Mouse (Mus musculus): ENCODE results near the gene Kdm4b. TPM values are rescaled to one million over a fixed set of nuclear protein-coding genes. Genes with fewer than 3 reads are reported as not detected.

The Kdm4b gene
- polyA plus RNA-seq, 1 experiment from 2014 or later, result 53.5 TPM

- no peak for ATAC-seq
- Histone ChIP-seq H3K27ac (ENCODE audit: low read depth, low read length) (no peak overlapping the region), H3K9me3 (ENCODE audit: control insufficient read depth, low read length) (no peaks in the 10 kb centered on the region), H3K9ac (ENCODE audit: low read depth, low read length) (no peak overlapping the region), H3K4me3 (ENCODE audit: low read length) (no peak overlapping the region), H3K4me1 (ENCODE audit: control insufficient read depth, insufficient read depth, low read depth, low read length) (peaks cover 10% of the 10 kb centered on the region), H3K4me2 (ENCODE audit: low read length) (no peak overlapping the region), H3K27me3 (replicated peaks; ENCODE audit: control insufficient read depth, insufficient read depth, low read length) (no peaks in the 10 kb centered on the region), H3K36me3 (ENCODE audit: control insufficient read depth, insufficient read depth, low read length) (no peaks in the 10 kb centered on the region)
- WGBS, result 69% methylated on average over 3 of the region's 3 CpGs
These were observed 38.0 kb upstream of the Kdm4b start for GRCm38 (mm10) chr17:56287830-56288229.

- Histone ChIP-seq H3K4me3 (ENCODE audit: low read length) (no peak overlapping the region), H3K4me1 (ENCODE audit: control insufficient read depth, insufficient read depth, low read depth, low read length) (peaks cover 10% of the 10 kb centered on the region), H3K27ac (ENCODE audit: low read depth, low read length) (no peak overlapping the region), H3K9me3 (ENCODE audit: control insufficient read depth, low read length) (no peaks in the 10 kb centered on the region), H3K9ac (ENCODE audit: low read depth, low read length) (no peak overlapping the region), H3K4me2 (ENCODE audit: low read length) (no peak overlapping the region; the same call in 1 of the 2 replicates), H3K36me3 (ENCODE audit: control insufficient read depth, insufficient read depth, low read length) (no peaks in the 10 kb centered on the region), H3K27me3 (replicated peaks; ENCODE audit: control insufficient read depth, insufficient read depth, low read length) (no peaks in the 10 kb centered on the region)
- no peak for ATAC-seq
- 62% methylated on average over 3 of the region's 3 CpGs for WGBS
These were observed 37.0 kb upstream of the Kdm4b start for GRCm38 (mm10) chr17:56288866-56289265.

DNA sequence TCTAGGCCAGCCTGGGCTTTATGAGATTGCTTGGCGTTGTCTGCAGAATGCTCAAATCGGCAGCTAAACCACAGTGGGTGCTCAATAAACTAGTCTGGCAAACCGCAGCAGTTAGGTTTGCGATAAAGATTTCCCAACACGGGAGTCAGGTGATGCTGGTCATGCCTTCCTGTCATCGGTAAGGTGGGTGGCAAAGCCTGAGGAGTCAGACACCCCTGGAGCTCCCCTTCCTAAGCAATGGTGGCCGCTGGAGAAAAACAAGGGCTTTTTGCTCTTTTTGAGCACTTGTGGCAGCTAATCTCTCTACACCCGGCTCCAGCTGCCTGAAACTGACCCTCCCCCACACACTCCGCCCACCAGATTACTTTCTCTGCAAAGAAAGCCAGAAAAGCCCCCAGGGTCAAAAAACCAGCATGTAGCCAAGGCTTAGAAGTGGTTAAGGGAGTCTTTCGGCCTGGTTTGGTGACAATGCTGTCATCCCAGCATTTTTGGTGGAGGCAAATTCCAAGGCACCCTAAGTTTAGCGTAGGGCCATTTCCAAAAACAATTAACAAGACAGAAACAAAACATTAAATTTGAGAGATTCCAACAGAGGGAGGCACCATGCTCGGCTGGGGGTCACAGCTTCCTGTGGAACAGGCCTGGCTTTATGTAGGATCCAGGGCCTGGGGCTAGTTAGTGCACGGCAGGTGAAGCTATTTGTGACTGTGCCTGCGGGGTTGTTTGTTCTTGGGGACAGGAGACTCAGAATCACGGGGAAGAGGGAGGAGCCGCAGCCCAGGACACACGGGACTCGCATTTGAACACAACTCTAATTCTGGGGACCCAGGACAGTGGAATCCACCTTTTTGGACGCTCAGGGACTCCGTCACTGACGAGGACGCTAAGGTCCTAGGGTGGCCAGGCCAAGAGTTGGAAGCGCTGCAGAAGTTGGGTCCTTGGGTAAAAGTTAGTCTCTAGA is 36.2 kb upstream of the Kdm4b start:
- peak overlapping the region; percentile 67 for H3K27ac ChIP-seq (ENCODE audit: low read depth, low read length)
- H3K4me2 ChIP-seq (ENCODE audit: low read length), result peak overlapping the region; percentile 47
- no peaks in the 10 kb centered on the region for H3K27me3 ChIP-seq (replicated peaks; ENCODE audit: control insufficient read depth, insufficient read depth, low read length)
- no peak for ATAC-seq
- H3K4me1 ChIP-seq (ENCODE audit: control insufficient read depth, insufficient read depth, low read depth, low read length), result peaks cover 10% of the 10 kb centered on the region
- no peaks in the 10 kb centered on the region for H3K9me3 ChIP-seq (ENCODE audit: control insufficient read depth, low read length)
- no peaks in the 10 kb centered on the region for H3K36me3 ChIP-seq (ENCODE audit: control insufficient read depth, insufficient read depth, low read length)
- WGBS, result 7% methylated on average over 23 of the region's 23 CpGs
- peak overlapping the region; percentile 45; the same call in 1 of the 2 replicates for H3K9ac ChIP-seq (ENCODE audit: low read depth, low read length)
- peak overlapping the region; percentile 34 for H3K4me3 ChIP-seq (ENCODE audit: low read length)

DNA sequence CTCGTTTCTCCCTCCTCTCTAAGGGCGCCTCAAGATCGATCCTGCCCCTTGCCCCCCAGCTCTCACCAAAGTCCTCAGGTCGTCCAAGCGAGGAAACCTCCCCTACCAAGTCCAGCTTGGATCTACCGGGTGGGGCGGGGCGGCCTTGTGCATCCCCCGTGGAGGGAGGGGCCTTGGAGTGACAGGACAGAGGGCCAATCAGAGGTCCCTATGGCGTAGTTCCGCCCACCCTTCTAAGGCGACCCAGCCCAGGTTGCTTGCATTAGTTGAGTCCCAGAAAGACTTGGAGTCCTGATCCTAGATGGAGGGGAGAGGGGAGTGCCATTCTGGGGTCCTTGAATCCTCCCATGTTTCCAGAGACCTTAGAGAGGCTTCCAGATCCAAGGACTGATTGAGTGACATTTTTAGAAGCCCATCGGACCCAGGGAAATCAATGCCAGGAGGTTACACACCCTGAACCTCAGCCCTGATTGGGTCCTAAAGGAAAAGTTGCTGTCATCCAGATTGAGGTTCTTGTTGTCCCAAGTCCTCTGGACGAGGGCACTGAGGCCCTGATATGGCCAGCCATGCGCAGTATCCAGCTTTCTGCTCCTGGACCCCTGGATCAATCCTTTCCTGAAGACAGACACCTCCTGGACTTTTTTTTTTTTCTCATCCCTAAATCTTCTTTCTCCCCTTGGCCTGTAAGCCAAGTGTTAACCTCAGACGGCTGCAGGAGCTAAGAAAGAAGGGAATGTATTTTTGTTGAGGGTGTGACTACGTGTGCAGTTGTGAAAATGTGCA is 35.3 kb upstream of the Kdm4b start:
- Histone ChIP-seq H3K36me3 (ENCODE audit: control insufficient read depth, insufficient read depth, low read length) (no peaks in the 10 kb centered on the region), H3K9ac (ENCODE audit: low read depth, low read length) (peak overlapping the region; percentile 45), H3K4me1 (ENCODE audit: control insufficient read depth, insufficient read depth, low read depth, low read length) (peaks cover 10% of the 10 kb centered on the region), H3K4me2 (ENCODE audit: low read length) (peak overlapping the region; percentile 47), H3K4me3 (ENCODE audit: low read length) (peak overlapping the region; percentile 34), H3K27me3 (replicated peaks; ENCODE audit: control insufficient read depth, insufficient read depth, low read length) (no peaks in the 10 kb centered on the region), H3K9me3 (ENCODE audit: control insufficient read depth, low read length) (no peaks in the 10 kb centered on the region), H3K27ac (ENCODE audit: low read depth, low read length) (peak overlapping the region; percentile 67)
- WGBS, result 3% methylated on average over 17 of the region's 17 CpGs
- peak; percentile 67 for ATAC-seq

DNA sequence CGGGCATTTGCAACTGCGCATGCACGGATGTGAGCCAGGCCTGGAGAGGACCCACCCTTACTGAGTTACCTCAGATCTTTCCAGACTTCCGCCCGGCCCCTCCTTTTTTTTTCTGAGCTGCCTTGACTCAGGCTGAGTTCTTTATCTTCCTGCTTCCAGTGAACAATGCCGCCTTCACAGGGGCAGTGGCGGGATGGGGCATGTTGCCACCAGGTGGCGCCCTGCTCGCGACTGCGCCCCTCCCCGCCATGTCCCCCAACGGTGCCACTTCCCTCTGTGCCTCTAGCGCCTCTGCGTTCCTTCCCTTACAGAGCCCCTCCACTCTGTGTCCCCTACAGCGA is 34.7 kb upstream of the Kdm4b start:
- Histone ChIP-seq H3K27me3 (replicated peaks; ENCODE audit: control insufficient read depth, insufficient read depth, low read length) (no peaks in the 10 kb centered on the region), H3K4me1 (ENCODE audit: control insufficient read depth, insufficient read depth, low read depth, low read length) (peaks cover 10% of the 10 kb centered on the region), H3K36me3 (ENCODE audit: control insufficient read depth, insufficient read depth, low read length) (no peaks in the 10 kb centered on the region), H3K9me3 (ENCODE audit: control insufficient read depth, low read length) (no peaks in the 10 kb centered on the region), H3K27ac (ENCODE audit: low read depth, low read length) (no peak overlapping the region; the same call in 1 of the 2 replicates), H3K9ac (ENCODE audit: low read depth, low read length) (peak overlapping the region; percentile 11), H3K4me2 (ENCODE audit: low read length) (peak overlapping the region; percentile 47), H3K4me3 (ENCODE audit: low read length) (peak overlapping the region; percentile 15)
- peak; percentile 85 for ATAC-seq
- WGBS, result 1% methylated on average over 16 of the region's 16 CpGs

DNA sequence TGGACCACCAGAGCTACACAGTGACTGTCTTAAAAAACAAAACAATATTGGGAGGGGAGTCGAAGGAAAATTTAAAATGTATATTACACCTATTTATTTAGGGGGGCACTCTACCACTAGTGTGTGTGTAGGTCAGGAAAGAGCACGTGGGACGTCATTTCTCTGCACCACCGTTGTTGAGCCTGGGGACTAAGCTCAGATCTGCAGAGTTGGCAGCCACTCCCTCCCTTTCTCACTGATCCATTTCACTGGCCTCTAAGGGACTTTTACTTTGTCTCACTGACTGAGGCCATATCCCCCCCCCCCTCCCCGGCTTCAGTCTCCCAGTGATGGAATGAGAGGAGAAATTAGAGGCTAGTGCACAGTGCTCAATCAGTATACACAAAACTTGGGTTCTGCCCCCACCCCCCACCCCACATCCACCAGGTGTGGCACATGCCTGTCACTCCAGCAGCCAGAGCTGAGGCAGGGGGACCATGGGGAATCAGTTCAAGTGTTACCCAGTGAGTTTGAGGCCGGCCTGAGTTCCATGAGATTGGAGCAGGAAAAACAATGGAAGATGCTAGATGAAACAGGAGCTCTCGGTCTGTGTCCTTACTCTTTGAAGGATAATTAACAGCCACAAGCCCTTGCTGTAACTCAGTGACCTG is 33.9 kb upstream of the Kdm4b start:
- Histone ChIP-seq H3K27me3 (replicated peaks; ENCODE audit: control insufficient read depth, insufficient read depth, low read length) (no peaks in the 10 kb centered on the region), H3K4me3 (ENCODE audit: low read length) (no peak overlapping the region), H3K27ac (ENCODE audit: low read depth, low read length) (no peak overlapping the region; the same call in 1 of the 2 replicates), H3K4me1 (ENCODE audit: control insufficient read depth, insufficient read depth, low read depth, low read length) (peaks cover 10% of the 10 kb centered on the region), H3K4me2 (ENCODE audit: low read length) (no peak overlapping the region), H3K9me3 (ENCODE audit: control insufficient read depth, low read length) (no peaks in the 10 kb centered on the region), H3K9ac (ENCODE audit: low read depth, low read length) (no peak overlapping the region), H3K36me3 (ENCODE audit: control insufficient read depth, insufficient read depth, low read length) (no peaks in the 10 kb centered on the region)
- 59% methylated on average over 7 of the region's 7 CpGs for WGBS
- ATAC-seq, result no peak

DNA sequence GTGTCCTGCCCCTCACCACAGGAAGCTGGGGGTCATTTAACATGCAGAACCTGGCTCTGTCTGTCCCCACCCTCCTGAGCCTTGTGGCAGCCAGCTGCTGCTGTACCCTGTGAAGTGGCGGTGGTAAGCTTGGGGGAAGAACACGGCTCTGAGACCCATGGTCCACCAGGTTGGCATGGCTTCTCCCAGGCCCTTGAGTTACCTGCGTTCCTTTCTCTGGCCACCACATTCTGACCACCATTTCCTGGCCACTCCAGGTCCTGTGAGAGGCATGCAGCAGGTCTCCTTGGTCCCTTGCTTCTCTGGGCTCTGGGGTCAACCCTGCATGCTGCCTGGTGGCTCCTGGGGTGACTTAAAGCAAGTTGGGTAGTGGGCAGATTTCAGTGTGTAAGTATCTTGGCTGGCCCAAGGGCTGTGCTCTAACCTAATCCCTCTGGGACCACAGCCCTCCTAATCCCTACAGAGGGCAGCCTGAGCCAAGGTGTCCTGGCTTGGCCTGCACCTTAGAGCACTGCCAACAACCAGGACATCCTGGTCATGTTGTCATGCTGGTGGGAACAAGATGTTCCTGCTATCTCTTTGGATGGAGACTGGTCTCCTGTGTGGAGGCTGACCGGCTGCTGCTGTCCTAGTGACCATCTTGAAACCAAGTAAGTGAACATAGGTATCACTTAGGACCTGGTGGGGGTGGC is 33.2 kb upstream of the Kdm4b start, which contains the start of gene Plin3:
Gene Plin3, minus strand, starts transcription at position 343 of the 692 bp plus-strand sequence.
- Histone ChIP-seq H3K4me2 (ENCODE audit: low read length) (no peak within 1 kb of the TSS), H3K4me1 (ENCODE audit: control insufficient read depth, insufficient read depth, low read depth, low read length) (peaks cover 10% of the 10 kb centered on the region), H3K9ac (ENCODE audit: low read depth, low read length) (no peak within 1 kb of the TSS), H3K9me3 (ENCODE audit: control insufficient read depth, low read length) (no peaks in the 10 kb centered on the region), H3K36me3 (ENCODE audit: control insufficient read depth, insufficient read depth, low read length) (no peaks in the 10 kb centered on the region), H3K27me3 (replicated peaks; ENCODE audit: control insufficient read depth, insufficient read depth, low read length) (no peaks in the 10 kb centered on the region), H3K27ac (ENCODE audit: low read depth, low read length) (no peak within 1 kb of the TSS), H3K4me3 (ENCODE audit: low read length) (no peak within 1 kb of the TSS)
- no peak for ATAC-seq
- WGBS, result 89% methylated on average over 4 of the region's 4 CpGs

DNA sequence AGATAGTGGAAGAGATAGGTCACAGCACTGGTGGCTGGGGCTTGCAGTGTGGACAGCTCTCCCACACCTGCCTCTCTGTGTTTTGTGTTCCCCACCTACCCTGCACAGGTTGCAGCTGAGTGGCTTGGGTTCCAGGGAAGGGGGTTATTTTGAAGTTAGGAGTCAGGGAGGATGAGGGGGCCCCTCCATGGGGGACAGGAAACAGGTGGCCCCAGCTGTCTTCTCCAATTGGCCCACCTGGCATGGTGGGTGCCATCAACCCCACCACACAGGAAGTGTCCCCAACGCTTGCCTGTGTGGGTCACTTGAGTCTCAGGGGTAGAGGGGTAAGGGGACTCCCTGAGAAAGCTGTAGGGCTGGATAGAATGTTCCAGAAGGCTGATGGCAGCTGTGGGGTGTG is 32.6 kb upstream of the Kdm4b start:
- ATAC-seq, result no peak
- Histone ChIP-seq H3K36me3 (ENCODE audit: control insufficient read depth, insufficient read depth, low read length) (no peaks in the 10 kb centered on the region), H3K9ac (ENCODE audit: low read depth, low read length) (no peak overlapping the region), H3K27me3 (replicated peaks; ENCODE audit: control insufficient read depth, insufficient read depth, low read length) (no peaks in the 10 kb centered on the region), H3K4me1 (ENCODE audit: control insufficient read depth, insufficient read depth, low read depth, low read length) (peaks cover 10% of the 10 kb centered on the region), H3K27ac (ENCODE audit: low read depth, low read length) (no peak overlapping the region), H3K4me2 (ENCODE audit: low read length) (no peak overlapping the region), H3K9me3 (ENCODE audit: control insufficient read depth, low read length) (no peaks in the 10 kb centered on the region), H3K4me3 (ENCODE audit: low read length) (no peak overlapping the region)
- WGBS, result 100% methylated on average over 1 of the region's 1 CpGs

All from hindbrain, embryonic 16.5 days (tissue).